Mouse (Mus musculus) olfactory bulb, adult 2 months (tissue): ENCODE results near the gene Pigz.

Experiments
- CTCF ChIP-seq: fragments of 200-500 bp; IDR thresholded peaks from 2 replicates; pipeline ENCODE4 v1.5.1; 2012; ENCODE audit warnings: low read depth, mild to moderate bottlenecking, low read length, moderate library complexity; ENCODE audit not compliant: insufficient read depth
- POLR2A ChIP-seq: fragments of 200-500 bp; IDR thresholded peaks from 2 replicates; pipeline ENCODE4 v1.6.1; 2012; ENCODE audit warnings: mild to moderate bottlenecking, low read depth, low read length, moderate library complexity; ENCODE audit not compliant: insufficient read depth

DNA sequence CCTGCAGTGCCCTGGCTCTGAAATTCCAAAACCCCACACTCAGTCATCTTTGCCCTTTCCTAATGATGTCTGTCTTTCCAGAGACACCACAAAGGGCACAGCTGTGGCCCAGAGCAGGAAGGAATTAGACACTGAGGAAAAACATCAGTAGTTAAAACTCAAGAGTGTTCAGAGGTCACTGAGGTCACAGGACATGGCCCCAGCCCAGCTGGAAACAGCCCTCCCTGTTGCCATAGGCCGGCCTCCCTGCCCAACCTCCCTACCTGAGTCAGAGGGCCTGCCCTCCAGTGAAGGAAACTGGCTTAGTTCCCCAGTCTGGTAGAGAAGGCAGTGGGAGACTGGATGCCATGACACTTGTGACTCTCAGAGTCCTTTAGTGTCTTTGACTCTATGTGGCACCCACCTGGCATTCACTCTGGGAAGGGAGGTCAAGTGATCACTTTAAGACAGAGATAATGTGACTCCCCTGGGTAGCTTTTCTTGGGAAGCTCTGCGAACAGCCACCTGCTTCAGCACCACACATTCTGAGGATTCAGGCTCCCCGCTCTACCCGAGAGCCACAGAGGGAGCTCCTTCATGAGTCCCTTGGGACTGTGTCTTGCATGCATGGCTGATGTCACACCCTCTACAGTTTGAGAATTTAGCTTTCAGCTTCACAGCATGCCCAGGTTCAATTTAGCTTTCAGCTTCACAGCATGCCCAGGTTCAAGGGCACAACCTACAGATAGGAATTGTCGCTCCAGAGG is 40.1 kb upstream of the Pigz start:
- TF ChIP-seq POLR2A (no peak), CTCF (no peak)
